Comparison of ENCODE assay signal across 8 mouse cellular contexts in the genomic region with DNA sequence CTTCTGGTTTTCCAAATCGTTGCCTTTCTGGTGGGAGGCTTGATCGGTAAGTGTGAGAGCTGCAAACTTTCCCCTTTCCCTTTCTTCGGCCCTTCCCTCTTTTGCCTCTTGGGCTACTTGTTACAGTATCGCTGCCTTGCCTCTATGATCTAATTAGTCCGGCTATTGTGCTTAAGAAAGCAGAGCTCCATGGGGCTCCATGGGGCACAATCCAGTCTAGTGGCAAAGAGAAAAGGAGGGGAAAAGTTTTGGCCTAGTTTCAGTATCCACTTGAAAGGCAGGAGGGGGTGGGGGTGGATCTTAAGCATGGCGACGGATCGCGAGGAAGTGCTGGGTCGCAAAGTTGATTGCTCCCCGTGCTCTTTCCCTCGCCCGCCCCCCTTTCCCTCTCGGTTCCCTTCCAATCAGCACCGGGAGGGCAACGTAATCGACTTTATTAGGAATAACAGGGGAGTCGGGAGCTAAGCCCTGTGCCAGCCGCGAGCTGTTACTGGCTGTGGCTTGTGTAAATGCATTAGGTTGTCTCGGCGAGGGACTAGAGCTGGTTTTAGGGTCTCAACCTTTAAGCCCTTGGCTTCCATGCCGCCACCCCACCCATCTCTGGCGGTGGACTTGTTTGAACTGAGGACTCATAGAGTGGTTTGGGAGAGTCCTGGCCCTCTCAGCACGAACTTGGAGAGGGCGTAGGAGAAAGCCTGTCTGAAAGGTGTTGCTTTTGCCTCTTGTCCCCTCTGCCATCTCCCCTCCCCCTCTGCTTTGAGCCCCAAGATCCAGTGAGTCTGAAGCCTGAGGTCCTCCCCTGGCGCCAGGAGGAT. TPM values are rescaled to one million over a fixed set of nuclear protein-coding genes. Genes with fewer than 3 reads are reported as not detected.
DNase-seq lines count a peak whose midpoint lies in the region; ATAC-seq lines count a peak whose summit lies in the region.

No protein-coding gene starts in this region.

- peak overlapping the region; percentile 31; the same call in 1 of the 2 replicates for H3K27ac ChIP-seq in forebrain, embryonic 13.5 days
- no peak overlapping the region; the same call in 1 of the 2 replicates for H3K27ac ChIP-seq in liver, embryonic 15.5 days (replicated peaks)

- peak overlapping the region; percentile 79 for H3K4me2 ChIP-seq in forebrain, embryonic 13.5 days
- peak overlapping the region; percentile 75 for H3K4me2 ChIP-seq in liver, embryonic 15.5 days

- H3K9ac ChIP-seq in forebrain, embryonic 13.5 days: peak overlapping the region; percentile 61
- peak overlapping the region; percentile 30; the same call in 1 of the 2 replicates for H3K9ac ChIP-seq in liver, embryonic 15.5 days

- DNase-seq in CD4-positive helper T cell, adult 2 months (ENCODE audit: low read depth, low spot score): peak; percentile 47
- peak; percentile 14 to 32 for DNase-seq in adrenal gland, postnatal 4 days (ENCODE audit: low spot score in 2 of 2)
- DNase-seq in heart, postnatal 14 days: peak; percentile 67 to 72
- peak; percentile 71 to 78 for DNase-seq in kidney, postnatal 36 days
- DNase-seq in neural tube, embryonic 10.5 days (ENCODE audit: extremely low spot score, low spot score): peak; percentile 73
- peak; percentile 9 to 31 for DNase-seq in thymus, adult 18-20 months

- WGBS in forebrain, embryonic 13.5 days: under 1% methylated on average over 27 of the region's 27 CpGs
- under 1% methylated on average over 27 of the region's 27 CpGs for WGBS in liver, embryonic 15.5 days (ENCODE audit: insufficient replicate concordance)

- no peaks in the 10 kb centered on the region for H3K36me3 ChIP-seq in forebrain, embryonic 13.5 days (ENCODE audit: poor library complexity, severe bottlenecking)
- H3K36me3 ChIP-seq in liver, embryonic 15.5 days (replicated peaks): no peaks in the 10 kb centered on the region

- no peaks in the 10 kb centered on the region for H3K9me3 ChIP-seq in forebrain, embryonic 13.5 days (replicated peaks)
- H3K9me3 ChIP-seq in liver, embryonic 15.5 days (replicated peaks): no peaks in the 10 kb centered on the region

- peaks cover 9% of the 10 kb centered on the region; the same call in 1 of the 2 replicates for H3K4me1 ChIP-seq in forebrain, embryonic 13.5 days
- 0 out of 2 replicates have a peak, but pooled peaks cover 3% of the 10 kb centered on the region for H3K4me1 ChIP-seq in liver, embryonic 15.5 days (replicated peaks)

- intact Hi-C loops in heart, postnatal 14 days (cut with DNase I): loop anchor here (5.0 kb wide), 1 partner anchor 47 kb away; no protein-coding TSS in a partner anchor

- peak overlapping the region; percentile 48 for H3K4me3 ChIP-seq in forebrain, embryonic 13.5 days
- H3K4me3 ChIP-seq in liver, embryonic 15.5 days (replicated peaks): peak overlapping the region; percentile 59

- ATAC-seq in forebrain, embryonic 13.5 days: peak; percentile 79
- ATAC-seq in liver, embryonic 15.5 days (ENCODE audit: insufficient read depth): peak; percentile 37; the same call in 1 of the 2 replicates

- peaks cover 53% of the 10 kb centered on the region for H3K27me3 ChIP-seq in forebrain, embryonic 13.5 days
- H3K27me3 ChIP-seq in liver, embryonic 15.5 days: peaks cover 15% of the 10 kb centered on the region; the same call in 1 of the 2 replicates

RNA-seq across cellular contexts. Expression of gene Wls, which starts 0.7 kb away (rescaled TPM):
- 10 to 100 TPM; 68.6 to 76.4 TPM for total RNA-seq in adrenal gland, postnatal 4 days (2021)
- polyA plus RNA-seq in forebrain, embryonic 13.5 days (2015; fragmentation: Nextera tagmentation; extraction: Ambion mirVana): 41.1 and 51.9 TPM in 2 replicates
- total RNA-seq in heart, postnatal 14 days (2021): 10 to 100 TPM; 54.6 to 55.9 TPM
- polyA plus RNA-seq in liver, embryonic 15.5 days (2015; fragmentation: Nextera tagmentation; extraction: Ambion mirVana): 7.1 and 7.7 TPM in 2 replicates

Comparison
In these comparisons a context has a peak if more than half of its experiments do, and no peak if none do; other contexts are left out.
1. DNase-seq: peak in every context shown above with its lines; median percentile 74 in kidney, postnatal 36 days; 73 in neural tube, embryonic 10.5 days; 70 in heart, postnatal 14 days; 47 in CD4-positive helper T cell, adult 2 months; 23 in adrenal gland, postnatal 4 days; 20 in thymus, adult 18-20 months.